Mouse (Mus musculus): Measurements from ENCODE around the gene Fgf15. TPM values are rescaled to one million over a fixed set of nuclear protein-coding genes. Genes with fewer than 3 reads are reported as not detected.

The Fgf15 gene
- not detected for polyA plus RNA-seq (2014; fragmentation: Illumina TruSeq; extraction: RNeasy Lipid Tissue Mini Kit (QIAGEN cat#74804); ENCODE audit: insufficient read depth, low read depth, low replicate concordance)

GRCm38 (mm10) chr7:144896294-144897218, at the start of gene Fgf15:
TSS of gene Fgf15 (plus strand) at chr7:144896531.

GRCm38 (mm10) chr7:144847067-144847466, 49.3 kb upstream of the Fgf15 start, which contains the start of gene Fgf4:
TSS of gene Fgf4 (plus strand) at chr7:144847367.

GRCm38 (mm10) chr7:144914948-144915750, 18.8 kb downstream of the Fgf15 start, which contains the start of gene LTO1:
TSS of gene LTO1 (plus strand) at chr7:144915100.

GRCm38 (mm10) chr7:144939344-144940002, 43.1 kb downstream of the Fgf15 start, which contains the start of gene Ccnd1:
TSS of gene Ccnd1 (minus strand) at chr7:144939925.

Other genes starting within 250 kb of the Fgf15 start
- 16.6 TPM for gene Ano1, start 144.6 kb upstream of the Fgf15 start, polyA plus RNA-seq (2014; fragmentation: Illumina TruSeq; extraction: RNeasy Lipid Tissue Mini Kit (QIAGEN cat#74804); ENCODE audit: insufficient read depth, low read depth, low replicate concordance)
- not detected for gene Fgf3, start 58.4 kb upstream of the Fgf15 start, polyA plus RNA-seq (2014; fragmentation: Illumina TruSeq; extraction: RNeasy Lipid Tissue Mini Kit (QIAGEN cat#74804); ENCODE audit: insufficient read depth, low read depth, low replicate concordance)
- not detected for gene Fgf4, start 49.2 kb upstream of the Fgf15 start, polyA plus RNA-seq (2014; fragmentation: Illumina TruSeq; extraction: RNeasy Lipid Tissue Mini Kit (QIAGEN cat#74804); ENCODE audit: insufficient read depth, low read depth, low replicate concordance)
- 17.7 TPM for gene LTO1, start 18.6 kb downstream of the Fgf15 start, polyA plus RNA-seq (2014; fragmentation: Illumina TruSeq; extraction: RNeasy Lipid Tissue Mini Kit (QIAGEN cat#74804); ENCODE audit: insufficient read depth, low read depth, low replicate concordance)
- 50.2 TPM for gene Ccnd1, start 43.4 kb downstream of the Fgf15 start, polyA plus RNA-seq (2014; fragmentation: Illumina TruSeq; extraction: RNeasy Lipid Tissue Mini Kit (QIAGEN cat#74804); ENCODE audit: insufficient read depth, low read depth, low replicate concordance)

Measured in lung, adult 10 weeks (tissue).